Mouse (Mus musculus) embryonic facial prominence, embryonic 14.5 days (tissue): Measurements from ENCODE around the gene Mtnr1a. TPM values are rescaled to one million over a fixed set of nuclear protein-coding genes. Genes with fewer than 3 reads are reported as not detected.

Experiments used
- ATAC-seq: fragments of 200-750 bp; cut with Nextera tagmentation; 2 replicates; pipeline ENCODE4 v1.8.0; 2017; ENCODE audit warnings: low read depth, moderate number of reproducible peaks, moderate TSS enrichment
- DNase-seq: peaks from one replicate; pipeline ENCODE4 v3.0.0-alpha.2; 2015; ENCODE audit warnings: low spot score
- H3K27ac ChIP-seq: fragments of 300-500 bp; sonication (generic); replicated peaks from 2 replicates; pipeline ENCODE4 v1.5.1; 2014; ENCODE audit warnings: low read depth, mild to moderate bottlenecking, low read length, moderate library complexity
- H3K27me3 ChIP-seq: fragments of 300-500 bp; sonication (generic); replicated peaks from 2 replicates; pipeline ENCODE4 v1.6.1; 2014; ENCODE audit warnings: low read length; ENCODE audit not compliant: control insufficient read depth, insufficient read depth
- H3K36me3 ChIP-seq: fragments of 300-500 bp; sonication (generic); 2 replicates; pipeline ENCODE4 v1.6.1; 2014; ENCODE audit warnings: low read length, mixed read lengths; ENCODE audit not compliant: control insufficient read depth, insufficient read depth
- H3K4me1 ChIP-seq: fragments of 300-500 bp; sonication (generic); 2 replicates; pipeline ENCODE4 v1.6.1; 2014; ENCODE audit warnings: antibody characterized with exemption, low read length; ENCODE audit not compliant: control insufficient read depth, insufficient read depth
- H3K4me2 ChIP-seq: fragments of 300-500 bp; sonication (generic); 2 replicates; pipeline ENCODE4 v1.6.1; 2014; ENCODE audit warnings: low read depth, mild to moderate bottlenecking, low read length, moderate library complexity, mixed read lengths
- H3K4me3 ChIP-seq: fragments of 300-500 bp; sonication (generic); 2 replicates; pipeline ENCODE4 v1.5.1; 2014; ENCODE audit warnings: low read depth, mild to moderate bottlenecking, low read length
- H3K9ac ChIP-seq: fragments of 300-500 bp; sonication (generic); 2 replicates; pipeline ENCODE4 v1.6.1; 2014; ENCODE audit warnings: low read depth, mild to moderate bottlenecking, low read length, moderate library complexity, mixed read lengths
- H3K9me3 ChIP-seq: fragments of 300-500 bp; sonication (generic); 2 replicates; pipeline ENCODE4 v1.6.1; 2016; ENCODE audit warnings: low read length; ENCODE audit not compliant: control insufficient read depth
- WGBS: fragments of 180-500 bp; shearing (Covaris S2); extraction: QIAGEN DNeasy Blood & Tissue Kit; methylation state at CpG from one replicate; pipeline ENCODE4 v1.1.7; 2014; 5-methylcytosine and 5-hydroxymethylcytosine counted together
- polyA plus RNA-seq: library from polyadenylated mRNA; unstranded; fragments of >200 nt; fragmentation: Nextera tagmentation; extraction: Ambion mirVana; gene quantifications from 2 replicates; pipeline ENCODE4 v1.2.1, GENCODE M21; 2014

Mtnr1a gene
- 0.34 TPM in 1 of 2 replicates, not detected in the other for polyA plus RNA-seq

- peak; percentile 91 for ATAC-seq
- WGBS = 11% methylated on average over 24 of the region's 29 CpGs
- 0 out of 2 replicates have a peak within 1 kb of the TSS, but pooled peaks have one; percentile 30 for H3K9ac ChIP-seq
Measured at GRCm38 (mm10) chr8:45068759-45069386, at the start of gene Mtnr1a. TSS of gene Mtnr1a (plus strand) at chr8:45069137.

DNA sequence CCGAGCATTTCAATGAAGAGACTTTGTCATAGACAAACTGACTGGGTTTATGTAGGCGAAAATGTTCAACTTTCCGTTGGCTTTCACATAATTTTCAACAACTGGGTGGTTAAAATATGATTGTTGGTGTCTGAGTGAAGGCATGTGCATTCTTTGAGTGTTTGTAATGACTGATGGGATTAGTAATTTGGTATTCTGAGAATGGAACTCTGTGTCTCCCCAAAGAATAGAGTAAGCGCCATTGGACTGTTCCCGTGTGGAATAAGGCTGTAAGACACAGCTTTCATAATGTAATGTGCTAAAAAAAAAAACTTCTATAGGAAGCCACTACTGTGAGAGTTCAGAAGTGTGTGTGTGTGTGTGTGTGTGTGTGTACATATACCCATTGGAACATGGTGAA is 49.7 kb upstream of the Mtnr1a start:
- ATAC-seq (no peak), DNase-seq (no peak)
- Histone ChIP-seq H3K4me2 (no peak overlapping the region), H3K9me3 (peaks cover 8% of the 10 kb centered on the region), H3K4me3 (no peak overlapping the region), H3K27me3 (no peaks in the 10 kb centered on the region), H3K27ac (no peak overlapping the region), H3K9ac (no peak overlapping the region), H3K4me1 (no peaks in the 10 kb centered on the region), H3K36me3 (peaks cover 74% of the 10 kb centered on the region)
- 63% methylated on average over 5 of the region's 5 CpGs for WGBS

More at GRCm38 (mm10) chr8:45068759-45069386, at the start of gene Mtnr1a:
- peak within 1 kb of the TSS; percentile 59 for H3K4me2 ChIP-seq
- no peaks in the 10 kb centered on the region for H3K4me1 ChIP-seq
- H3K27me3 ChIP-seq = 0 out of 2 replicates have a peak, but pooled peaks cover 6% of the 10 kb centered on the region
- H3K4me3 ChIP-seq = peak within 1 kb of the TSS; percentile 28
- H3K9me3 ChIP-seq = no peaks in the 10 kb centered on the region
- no peak within 1 kb of the TSS for H3K27ac ChIP-seq
- no peaks in the 10 kb centered on the region for H3K36me3 ChIP-seq
- peak; percentile 86 for DNase-seq

DNA sequence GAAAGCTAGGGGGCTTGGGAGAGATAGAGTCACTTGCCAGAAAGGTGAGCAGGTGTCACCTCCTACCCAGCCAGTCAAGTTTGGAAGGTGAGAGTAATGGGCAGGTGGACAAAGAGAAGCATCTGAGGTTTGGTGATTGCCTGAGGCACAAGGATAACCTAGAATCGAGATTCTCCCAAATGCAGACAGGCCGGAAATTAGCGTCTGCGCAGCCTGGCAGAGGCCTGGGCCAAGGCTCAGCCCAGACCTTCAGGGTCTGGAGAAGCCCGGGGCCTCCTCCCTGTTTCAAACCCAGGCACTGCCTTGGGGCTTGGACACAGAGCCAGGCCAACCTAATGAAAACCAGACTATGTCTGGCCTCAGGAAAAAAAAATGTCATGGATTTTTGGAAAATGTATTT is 47.8 kb upstream of the Mtnr1a start:
- DNase-seq (no peak), ATAC-seq (no peak; the same call in 1 of the 2 replicates)
- no peaks in the 10 kb centered on the region for H3K27me3 ChIP-seq
- 66% methylated on average over 5 of the region's 5 CpGs for WGBS
- no peak overlapping the region for H3K4me2 ChIP-seq
- peaks cover 25% of the 10 kb centered on the region for H3K9me3 ChIP-seq
- H3K27ac ChIP-seq = no peak overlapping the region
- no peak overlapping the region for H3K4me3 ChIP-seq
- H3K9ac ChIP-seq = no peak overlapping the region
- peaks cover 75% of the 10 kb centered on the region for H3K36me3 ChIP-seq
- no peaks in the 10 kb centered on the region for H3K4me1 ChIP-seq

DNA sequence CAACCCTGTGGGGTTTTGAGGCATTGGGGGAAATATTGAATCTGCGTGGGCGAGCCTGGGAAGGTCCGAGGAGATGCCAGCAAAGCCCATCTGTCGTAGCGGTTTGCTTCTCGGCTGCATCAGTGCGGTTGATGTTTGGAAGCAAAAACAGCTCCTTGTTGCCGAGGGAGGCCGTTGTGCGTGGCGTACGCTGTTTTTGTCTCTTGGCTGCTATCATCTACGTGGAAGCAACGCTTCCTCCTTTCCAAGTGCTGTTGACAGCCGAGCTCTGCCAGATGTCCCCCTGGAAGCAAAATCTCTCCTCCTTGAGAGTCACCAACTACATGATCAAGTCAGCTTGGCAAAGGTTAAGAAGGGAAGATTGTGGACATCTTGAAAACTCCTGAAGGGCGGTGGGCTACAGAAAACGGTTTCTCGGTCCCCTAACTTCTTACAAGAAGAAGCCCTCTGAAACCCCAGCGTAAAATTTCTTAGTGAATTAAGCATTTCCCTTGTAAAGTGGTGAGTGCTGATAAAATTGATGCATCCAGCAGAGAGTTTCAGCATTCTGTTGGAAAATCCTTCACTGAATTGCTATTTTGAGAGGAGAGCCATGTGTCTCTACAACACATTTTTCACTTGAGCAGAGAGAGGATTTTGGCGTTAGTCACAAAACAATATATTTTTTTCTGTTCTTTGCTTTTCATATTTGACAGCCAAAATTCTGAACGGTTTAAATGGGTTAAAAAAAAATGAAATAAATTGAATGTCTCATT is 46.8 kb upstream of the Mtnr1a start:
- no peak for ATAC-seq
- H3K9ac ChIP-seq = no peak overlapping the region
- 89% methylated on average over 21 of the region's 21 CpGs for whole genome bisulfite sequencing
- no peaks in the 10 kb centered on the region for H3K4me1 ChIP-seq
- H3K27me3 ChIP-seq = no peaks in the 10 kb centered on the region
- peaks cover 80% of the 10 kb centered on the region for H3K36me3 ChIP-seq
- no peak for DNase-seq
- peaks cover 30% of the 10 kb centered on the region for H3K9me3 ChIP-seq
- H3K4me3 ChIP-seq = no peak overlapping the region
- H3K27ac ChIP-seq = no peak overlapping the region
- no peak overlapping the region for H3K4me2 ChIP-seq

- Histone ChIP-seq H3K4me2 (no peak overlapping the region), H3K9me3 (peaks cover 30% of the 10 kb centered on the region), H3K9ac (no peak overlapping the region), H3K4me3 (no peak overlapping the region), H3K27me3 (no peaks in the 10 kb centered on the region), H3K27ac (no peak overlapping the region), H3K36me3 (peaks cover 96% of the 10 kb centered on the region), H3K4me1 (no peaks in the 10 kb centered on the region)
- 53% methylated on average over 6 of the region's 6 CpGs for WGBS
- ATAC-seq (0 out of 2 replicates have a peak, but pooled peaks have one; percentile 26), DNase-seq (peak; percentile 41)
Measured at GRCm38 (mm10) chr8:45028081-45028497, 40.8 kb upstream of the Mtnr1a start.

- 81% methylated on average over 12 of the region's 15 CpGs for WGBS
- ATAC-seq (no peak), DNase-seq (no peak)
Measured at GRCm38 (mm10) chr8:45038350-45038749, 30.6 kb upstream of the Mtnr1a start.

DNA sequence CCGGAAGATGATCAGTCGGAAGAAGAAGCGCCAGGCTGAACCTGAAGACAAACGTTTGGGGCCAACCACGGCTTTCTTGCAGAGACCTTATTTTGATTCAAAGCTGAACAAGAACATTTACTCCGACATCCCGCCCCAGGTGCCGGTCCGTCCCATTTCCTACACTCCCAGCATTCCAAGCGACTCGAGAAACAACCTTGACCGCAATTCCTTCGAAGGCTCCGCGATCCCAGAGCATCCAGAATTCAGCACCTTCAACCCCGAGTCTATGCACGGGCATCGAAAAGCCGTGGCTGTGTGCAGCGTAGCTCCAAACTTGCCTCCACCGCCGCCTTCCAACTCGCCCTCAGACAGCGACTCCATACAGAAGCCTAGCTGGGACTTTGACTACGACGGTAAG is 24.8 kb upstream of the Mtnr1a start:
- H3K9ac ChIP-seq = no peak overlapping the region
- H3K9me3 ChIP-seq = no peaks in the 10 kb centered on the region
- no peaks in the 10 kb centered on the region for H3K27me3 ChIP-seq
- 96% methylated on average over 26 of the region's 26 CpGs for WGBS
- H3K4me3 ChIP-seq = no peak overlapping the region
- no peak overlapping the region for H3K27ac ChIP-seq
- no peaks in the 10 kb centered on the region for H3K4me1 ChIP-seq
- no peak for DNase-seq
- H3K4me2 ChIP-seq = no peak overlapping the region
- ATAC-seq = no peak
- H3K36me3 ChIP-seq = peaks cover 85% of the 10 kb centered on the region

More at GRCm38 (mm10) chr8:45038350-45038749, 30.6 kb upstream of the Mtnr1a start:
- Histone ChIP-seq H3K9ac (no peak overlapping the region), H3K27me3 (no peaks in the 10 kb centered on the region), H3K4me2 (no peak overlapping the region), H3K4me1 (no peaks in the 10 kb centered on the region), H3K27ac (no peak overlapping the region), H3K36me3 (peaks cover 98% of the 10 kb centered on the region), H3K9me3 (no peaks in the 10 kb centered on the region), H3K4me3 (no peak overlapping the region)

DNA sequence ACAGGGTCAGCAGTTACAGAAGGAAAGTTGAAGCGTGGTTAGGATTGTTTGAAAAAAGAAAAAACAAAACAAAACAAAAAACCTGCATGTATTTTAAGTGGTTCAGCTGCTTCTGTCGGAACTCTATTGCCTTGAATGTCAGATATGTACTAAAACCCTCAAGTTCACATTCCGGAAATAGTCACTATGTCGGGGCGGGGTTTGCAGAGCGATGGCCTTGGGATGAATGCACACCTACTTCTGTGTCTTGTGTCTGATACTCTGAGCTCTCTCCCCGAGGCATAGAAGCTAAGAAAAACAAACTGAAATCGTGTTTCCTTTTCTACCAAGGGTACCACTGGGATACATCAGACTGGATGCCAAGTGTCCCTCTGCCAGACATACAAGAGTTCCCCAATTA is 18.5 kb upstream of the Mtnr1a start:
- Histone ChIP-seq H3K4me2 (no peak overlapping the region), H3K9ac (no peak overlapping the region), H3K36me3 (peaks cover 81% of the 10 kb centered on the region), H3K9me3 (no peaks in the 10 kb centered on the region), H3K27ac (no peak overlapping the region), H3K27me3 (no peaks in the 10 kb centered on the region), H3K4me3 (no peak overlapping the region), H3K4me1 (no peaks in the 10 kb centered on the region)
- no peak for DNase-seq
- WGBS = 83% methylated on average over 8 of the region's 8 CpGs
- ATAC-seq = no peak
